Mouse (Mus musculus): ENCODE results near the gene Noct. TPM values are rescaled to one million over a fixed set of nuclear protein-coding genes. Genes with fewer than 3 reads are reported as not detected.
A peak's percentile ranks its signal among the peaks of the same experiment; 100 is the strongest.

Gene Noct
- total and polyA plus RNA-seq, 3 experiments = 17.8 to 26.7 TPM; not detected in 1

GRCm38 (mm10) chr3:51225979-51226378 is 1.7 kb downstream of the Noct start:
- TF ChIP-seq GATA1 (IDR thresholded peaks at IDR 0.05; ENCODE audit: low read depth, low read length) = no peak
- TF ChIP-seq ETS1 (IDR thresholded peaks at IDR 0.05; ENCODE audit: low read depth, low read length) = no peak
- no peak for TF ChIP-seq BHLHE40 (IDR thresholded peaks at IDR 0.05; ENCODE audit: borderline replicate concordance, low read depth, low read length)
- TF ChIP-seq POLR2AphosphoS2 (IDR thresholded peaks at IDR 0.05; ENCODE audit: low read length) = no peak
- no peak for TF ChIP-seq SMC3 (IDR thresholded peaks at IDR 0.05; ENCODE audit: low read depth, low read length)
- no peak for TF ChIP-seq ZMIZ1 (IDR thresholded peaks at IDR 0.05; ENCODE audit: low read depth, low read length)
- no peak for TF ChIP-seq CHD2 (IDR thresholded peaks at IDR 0.05; ENCODE audit: low read length)
- no peak for TF ChIP-seq HCFC1 (IDR thresholded peaks at IDR 0.05; ENCODE audit: low read depth, low read length)
- TF ChIP-seq RAD21 (IDR thresholded peaks at IDR 0.05; ENCODE audit: low read depth, low read length) = no peak
- no peak for TF ChIP-seq CHD1 (IDR thresholded peaks at IDR 0.05; ENCODE audit: low read depth, low read length)
- no peak for TF ChIP-seq MYC (IDR thresholded peaks at IDR 0.05; ENCODE audit: low read depth, low read length)
- Histone ChIP-seq H3K9ac (ENCODE audit: control insufficient read depth, low read depth, low read length, poor library complexity, severe bottlenecking) (peak overlapping the region; percentile 98), H3K36me3 (ENCODE audit: control insufficient read depth in 1 of 2, insufficient read depth in 2 of 2, low read length in 2 of 2) (peaks cover 0 to 61% of the 10 kb centered on the region in 2 experiments; a peak in 2 of 4 replicates), H3K79me2 (ENCODE audit: control insufficient read depth, insufficient read depth, low read length, poor library complexity) (peaks cover 39% of the 10 kb centered on the region), H3K9me3 (replicated peaks; ENCODE audit: insufficient read depth, low read length) (no peaks in the 10 kb centered on the region), H3K4me1 (ENCODE audit: control insufficient read depth in 1 of 2, insufficient read depth in 2 of 2, low read length in 2 of 2) (peaks cover 17 to 48% of the 10 kb centered on the region in 2 experiments), H3K27ac (ENCODE audit: control insufficient read depth, low read depth, low read length) (peak overlapping the region; percentile 64), H3K27me3 (ENCODE audit: control insufficient read depth in 1 of 2, insufficient read depth in 2 of 2, low read length in 2 of 2) (no peaks in the 10 kb centered on the region), H3K4me3 (ENCODE audit: control insufficient read depth in 1 of 2, insufficient read depth in 1 of 2, low read depth in 2 of 2, low read length in 2 of 2) (peak overlapping the region; percentile 19 to 85)
- DNase-seq (ENCODE audit: low read depth, low spot score) = no peak

DNA sequence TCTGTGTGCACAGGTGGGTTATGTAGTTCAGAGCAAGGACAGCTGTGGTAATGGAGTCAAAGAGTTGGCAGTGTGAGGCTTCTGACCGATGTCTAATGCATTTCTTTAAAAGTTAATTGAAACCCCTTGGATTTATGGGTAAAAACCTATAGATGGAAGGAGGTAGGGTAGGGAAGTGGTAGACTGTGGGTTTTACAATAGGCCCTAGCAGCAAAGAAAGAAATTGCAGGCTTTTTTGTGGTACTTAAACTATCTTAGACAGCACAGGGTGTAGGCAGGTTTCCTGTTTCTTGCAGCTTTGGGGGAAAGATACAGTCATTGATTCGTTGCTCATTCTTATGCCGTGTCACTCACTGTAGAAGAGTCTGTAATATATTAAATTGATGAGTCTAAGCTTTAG is 2.4 kb downstream of the Noct start:
- peaks cover 23 to 54% of the 10 kb centered on the region in 2 experiments for H3K4me1 ChIP-seq (ENCODE audit: control insufficient read depth in 1 of 2, insufficient read depth in 2 of 2, low read length in 2 of 2)
- peak overlapping the region; percentile 37 for H3K9ac ChIP-seq (ENCODE audit: control insufficient read depth, low read depth, low read length, poor library complexity, severe bottlenecking)
- peak overlapping the region; percentile 19 to 23; a peak in 3 of 4 replicates for H3K4me3 ChIP-seq (ENCODE audit: control insufficient read depth in 1 of 2, insufficient read depth in 1 of 2, low read depth in 2 of 2, low read length in 2 of 2)
- 0 out of 2 replicates have a peak, but pooled peaks have one; percentile 12 for TF ChIP-seq MYC (IDR thresholded peaks at IDR 0.05; ENCODE audit: low read depth, low read length)
- TF ChIP-seq TBP (IDR thresholded peaks at IDR 0.05; ENCODE audit: low read depth, low read length) = 0 out of 2 replicates have a peak, but pooled peaks have one; percentile 37
- no peak for TF ChIP-seq POLR2A (IDR thresholded peaks at IDR 0.05; ENCODE audit: control insufficient read depth in 1 of 2, insufficient read depth in 1 of 2, low read depth in 1 of 2, low read length in 2 of 2, poor library complexity in 1 of 2)
- TF ChIP-seq TAL1 (IDR thresholded peaks at IDR 0.05; ENCODE audit: low read length) = peak; percentile 70
- TF ChIP-seq MAFK (IDR thresholded peaks at IDR 0.05; ENCODE audit: borderline replicate concordance, low read depth, low read length) = no peak
- 0 out of 2 replicates have a peak, but pooled peaks have one; percentile 28 for TF ChIP-seq GATA1 (IDR thresholded peaks at IDR 0.05; ENCODE audit: low read depth, low read length)
- peak; percentile 36 to 62; a peak in 2 of 4 replicates for TF ChIP-seq EP300 (IDR thresholded peaks at IDR 0.05; ENCODE audit: low read depth in 1 of 2, low read length in 2 of 2)
- TF ChIP-seq MXI1 (IDR thresholded peaks at IDR 0.05; ENCODE audit: low read depth, low read length) = 0 out of 2 replicates have a peak, but pooled peaks have one; percentile 23
- TF ChIP-seq TCF12 (IDR thresholded peaks at IDR 0.05; ENCODE audit: low read depth, low read length) = peak; percentile 56; the same call in 1 of the 2 replicates
- DNase-seq (ENCODE audit: low read depth, low spot score) = peak; percentile 75
- no peaks in the 10 kb centered on the region for H3K27me3 ChIP-seq (ENCODE audit: control insufficient read depth in 1 of 2, insufficient read depth in 2 of 2, low read length in 2 of 2)
- no peaks in the 10 kb centered on the region for H3K9me3 ChIP-seq (replicated peaks; ENCODE audit: insufficient read depth, low read length)
- peaks cover 0 to 67% of the 10 kb centered on the region in 2 experiments; a peak in 2 of 4 replicates for H3K36me3 ChIP-seq (ENCODE audit: control insufficient read depth in 1 of 2, insufficient read depth in 2 of 2, low read length in 2 of 2)
- peak overlapping the region; percentile 64 for H3K27ac ChIP-seq (ENCODE audit: control insufficient read depth, low read depth, low read length)
- peaks cover 45% of the 10 kb centered on the region for H3K79me2 ChIP-seq (ENCODE audit: control insufficient read depth, insufficient read depth, low read length, poor library complexity)
